Mouse (Mus musculus): Measurements from ENCODE around the gene Fbxl14.
A peak's percentile ranks its signal among the peaks of the same experiment; 100 is the strongest.

Gene Fbxl14

GRCm38 (mm10) chr6:119492630-119493014, 13.2 kb downstream of the Fbxl14 start:
- DNase-seq (ENCODE audit: low read depth), result no peak

GRCm38 (mm10) chr6:119499271-119499670, 19.8 kb downstream of the Fbxl14 start:
- no peak for DNase-seq (ENCODE audit: low read depth)

DNA sequence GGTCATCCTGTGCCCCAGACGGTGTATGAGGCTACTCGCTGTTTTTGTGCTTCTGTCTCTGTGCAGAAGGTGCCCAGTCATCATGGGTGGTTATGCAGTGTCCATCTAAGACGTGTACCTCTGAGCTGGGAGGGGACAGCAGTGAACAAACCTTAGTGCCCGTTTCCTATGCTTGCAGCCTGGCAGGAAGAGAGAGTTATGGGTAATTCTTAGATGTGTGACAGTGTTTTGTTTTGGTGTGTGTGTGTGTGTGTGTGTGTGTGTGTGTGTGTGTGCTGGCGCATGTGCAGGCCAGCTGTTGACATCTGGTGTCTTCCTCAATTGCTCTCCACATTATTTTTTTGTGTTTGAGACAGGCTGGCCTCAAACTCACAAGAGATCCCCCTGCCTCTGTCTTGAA, 20.6 kb downstream of the Fbxl14 start:
- DNase-seq (ENCODE audit: low read depth), result no peak

DNA sequence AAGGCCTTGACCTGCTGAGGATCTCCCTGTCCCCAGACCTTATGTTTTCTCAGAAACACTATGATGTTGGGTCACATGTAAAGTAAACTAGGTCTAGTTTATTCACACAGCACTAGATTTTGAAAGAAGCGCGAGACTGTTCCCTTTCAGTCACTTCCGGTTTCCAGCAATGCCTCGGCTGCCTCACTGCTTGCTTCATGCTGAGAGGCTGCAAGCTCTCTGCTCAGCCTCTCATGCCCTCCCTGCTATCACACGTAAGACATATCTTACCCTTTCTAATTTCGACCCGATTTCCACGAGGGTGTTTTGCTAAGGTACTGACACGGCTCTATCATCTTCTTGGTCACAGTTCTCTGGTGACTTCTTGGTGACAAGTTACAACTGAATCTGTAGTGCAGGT, 22.6 kb downstream of the Fbxl14 start:
- no peak for DNase-seq (ENCODE audit: low read depth)

DNA sequence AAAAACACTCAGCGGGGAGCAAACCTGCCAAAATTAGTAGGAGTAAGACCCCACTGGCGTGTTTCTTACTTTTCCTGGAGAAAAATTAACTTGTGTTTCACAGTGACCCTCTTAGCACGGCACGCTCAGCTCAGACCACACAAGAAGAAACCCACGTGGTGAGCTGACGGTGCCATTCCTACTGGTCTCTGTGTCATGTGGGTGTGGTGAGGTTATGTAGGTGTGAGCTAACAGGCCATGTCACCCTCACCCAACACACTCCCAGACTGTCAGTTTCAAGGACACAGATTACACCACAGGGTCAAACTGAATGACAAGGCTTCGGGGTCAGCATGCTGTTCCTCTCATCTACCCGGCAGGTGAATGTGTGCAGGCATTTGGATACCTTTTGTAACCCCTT, 25.3 kb downstream of the Fbxl14 start:
- no peak for DNase-seq (ENCODE audit: low read depth)

DNA sequence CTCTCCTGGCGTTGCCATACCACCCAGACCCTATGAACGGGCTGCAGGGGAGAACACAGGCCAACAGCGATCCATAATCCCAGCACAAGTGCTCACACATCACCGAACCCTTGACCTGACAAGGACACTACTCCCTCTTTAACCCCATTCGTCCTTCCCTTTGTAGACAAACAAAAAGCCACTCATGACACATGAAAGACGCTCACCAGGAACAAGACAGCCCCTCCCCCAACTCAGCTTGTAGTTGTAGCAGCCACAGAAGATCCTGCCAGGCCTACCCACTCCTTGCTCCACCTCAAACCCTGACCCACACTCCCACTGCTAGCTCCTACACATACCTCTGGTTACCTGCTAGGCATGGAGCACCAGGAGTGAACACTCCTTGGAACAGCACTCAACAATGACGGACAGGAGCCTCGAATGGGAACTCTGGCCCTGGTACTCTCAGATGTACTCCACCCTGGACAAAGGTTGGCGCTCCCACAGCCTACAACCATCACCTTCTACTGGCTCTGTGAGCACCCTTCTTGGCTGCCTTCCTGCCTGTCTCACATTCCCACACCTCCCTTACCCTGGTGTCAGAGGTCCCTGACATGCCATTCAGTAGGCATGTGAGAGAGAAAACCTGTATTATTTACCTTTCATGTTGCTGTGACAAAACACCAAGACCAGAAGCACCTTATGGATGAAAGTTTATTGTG, 26.2 kb downstream of the Fbxl14 start:
- no peak for DNase-seq (ENCODE audit: low read depth)

- no peak for DNase-seq (ENCODE audit: low read depth)
These were observed 28.8 kb downstream of the Fbxl14 start for GRCm38 (mm10) chr6:119508221-119508620.

DNA sequence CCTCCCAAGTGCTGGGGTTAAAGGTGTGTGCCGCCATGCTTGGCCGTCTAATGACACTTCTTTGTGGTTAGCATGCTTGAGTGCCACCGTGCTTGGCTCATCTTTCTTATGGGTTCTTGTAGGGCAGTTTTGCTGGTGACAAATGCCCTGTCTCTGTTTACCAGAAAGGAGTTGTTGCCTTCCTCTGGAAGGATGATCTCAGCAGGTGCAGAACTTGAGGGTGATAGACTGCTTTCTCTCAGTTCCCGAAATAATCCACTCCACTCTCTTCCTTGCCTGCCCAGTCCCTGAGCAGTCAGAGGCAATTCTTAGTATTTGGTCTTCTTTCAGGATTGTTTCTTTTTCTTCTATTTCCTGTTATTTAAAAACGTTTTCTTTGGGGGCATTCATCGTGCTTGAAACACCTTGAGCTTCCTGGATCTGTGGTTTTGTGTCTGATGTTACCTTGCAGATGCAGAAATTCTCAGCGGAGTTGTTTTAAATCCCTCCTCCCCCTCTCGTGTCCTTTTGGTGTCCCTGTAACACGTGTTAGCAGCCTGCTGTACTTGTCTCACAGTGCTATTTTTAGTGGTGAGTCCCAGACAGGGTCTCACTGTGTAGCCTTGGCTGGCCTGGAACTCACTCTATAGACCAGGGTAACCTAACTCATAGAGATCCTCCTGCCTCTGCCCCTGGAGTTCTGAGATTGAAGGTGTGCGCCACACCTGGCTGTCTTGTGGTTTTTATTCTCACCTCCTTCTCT, 29.3 kb downstream of the Fbxl14 start:
- no peak for DNase-seq (ENCODE audit: low read depth)

GRCm38 (mm10) chr6:119509437-119510037, 30.1 kb downstream of the Fbxl14 start:
- peak; percentile 54 for DNase-seq (ENCODE audit: low read depth)

- peak; percentile 38 for DNase-seq (ENCODE audit: low read depth)
These were observed 33.2 kb downstream of the Fbxl14 start for GRCm38 (mm10) chr6:119512701-119513100.

- no peak for DNase-seq (ENCODE audit: low read depth)
These were observed 34.0 kb downstream of the Fbxl14 start for GRCm38 (mm10) chr6:119513452-119513851.

GRCm38 (mm10) chr6:119514085-119514484, 34.6 kb downstream of the Fbxl14 start:
- no peak for DNase-seq (ENCODE audit: low read depth)

GRCm38 (mm10) chr6:119520731-119521130, 41.3 kb downstream of the Fbxl14 start:
- no peak for DNase-seq (ENCODE audit: low read depth)

GRCm38 (mm10) chr6:119521482-119521900, 42.0 kb downstream of the Fbxl14 start:
- peak; percentile 26 for DNase-seq (ENCODE audit: low read depth)

GRCm38 (mm10) chr6:119521931-119522391, 42.5 kb downstream of the Fbxl14 start:
- no peak for DNase-seq (ENCODE audit: low read depth)

- DNase-seq (ENCODE audit: low read depth), result no peak
These were observed 47.0 kb downstream of the Fbxl14 start for GRCm38 (mm10) chr6:119526498-119526897.

GRCm38 (mm10) chr6:119529659-119530058, 50.2 kb downstream of the Fbxl14 start:
- no peak for DNase-seq (ENCODE audit: low read depth)

Data from fibroblast of lung, adult 2 months (primary cell).